Mouse (Mus musculus): Measurements from ENCODE around the gene Aff3.

Aff3 gene

GRCm38 (mm10) chr1:38532581-38532980 is 132.2 kb downstream of the Aff3 start:
- DNase-seq, result no peak

- DNase-seq, result no peak
Measured at GRCm38 (mm10) chr1:38528607-38529006, 136.1 kb downstream of the Aff3 start.

GRCm38 (mm10) chr1:38526568-38526967 is 138.2 kb downstream of the Aff3 start:
- DNase-seq, result no peak

- DNase-seq, result no peak
Measured at GRCm38 (mm10) chr1:38521651-38522050, 143.1 kb downstream of the Aff3 start.

- DNase-seq, result no peak
Measured at GRCm38 (mm10) chr1:38516225-38516624, 148.5 kb downstream of the Aff3 start.

- no peak for DNase-seq
Measured at GRCm38 (mm10) chr1:38514634-38515011, 150.1 kb downstream of the Aff3 start.

GRCm38 (mm10) chr1:38513970-38514633 is 150.7 kb downstream of the Aff3 start:
- DNase-seq, result no peak

GRCm38 (mm10) chr1:38512258-38513081 is 152.3 kb downstream of the Aff3 start:
- peak; percentile 15 for DNase-seq

GRCm38 (mm10) chr1:38511076-38511475 is 153.7 kb downstream of the Aff3 start:
- DNase-seq, result no peak

GRCm38 (mm10) chr1:38509301-38509700 is 155.5 kb downstream of the Aff3 start:
- DNase-seq, result no peak

- DNase-seq, result no peak
Measured at GRCm38 (mm10) chr1:38507636-38508179, 157.0 kb downstream of the Aff3 start.

GRCm38 (mm10) chr1:38506396-38506795 is 158.4 kb downstream of the Aff3 start:
- no peak for DNase-seq

GRCm38 (mm10) chr1:38503431-38504089 is 161.2 kb downstream of the Aff3 start:
- no peak for DNase-seq

- DNase-seq, result no peak
Measured at GRCm38 (mm10) chr1:38502797-38503196, 162.0 kb downstream of the Aff3 start.

GRCm38 (mm10) chr1:38501231-38501630 is 163.5 kb downstream of the Aff3 start:
- DNase-seq, result no peak

GRCm38 (mm10) chr1:38499500-38499899 is 165.3 kb downstream of the Aff3 start:
- no peak for DNase-seq

GRCm38 (mm10) chr1:38497576-38497975 is 167.2 kb downstream of the Aff3 start:
- no peak for DNase-seq

- no peak for DNase-seq
Measured at GRCm38 (mm10) chr1:38496886-38497528, 167.7 kb downstream of the Aff3 start.

GRCm38 (mm10) chr1:38495284-38495683 is 169.5 kb downstream of the Aff3 start:
- DNase-seq, result no peak

- no peak for DNase-seq
Measured at GRCm38 (mm10) chr1:38489733-38490132, 175.0 kb downstream of the Aff3 start.

- no peak for DNase-seq
Measured at GRCm38 (mm10) chr1:38488667-38489210, 176.0 kb downstream of the Aff3 start.

- DNase-seq, result no peak
Measured at GRCm38 (mm10) chr1:38487884-38488283, 176.9 kb downstream of the Aff3 start.

GRCm38 (mm10) chr1:38483191-38483590 is 181.6 kb downstream of the Aff3 start:
- DNase-seq, result no peak
